ENCODE assay signal across 9 mouse cellular contexts in genomic region chr10:59977715-59978343, GRCm38 (mm10). TPM values are rescaled to one million over a fixed set of nuclear protein-coding genes. Genes with fewer than 3 reads are reported as not detected.
DNase-seq lines count a peak whose midpoint lies in the region; ATAC-seq and TF ChIP-seq lines count a peak whose summit lies in the region.
"Had no signal": no experiment of that assay in that cellular context is flagged by ENCODE, and none has a peak within 500 bp of the region (broad histone marks: within the 10 kb centered on the region; RNA-seq: fewer than 3 reads in every experiment).

No protein-coding gene starts in this region.

- no peak overlapping the region for H3K4me2 ChIP-seq in kidney, embryonic 14.5 days (replicated peaks; ENCODE audit: low read depth, low read length)
- no peak overlapping the region for H3K4me2 ChIP-seq in forebrain, postnatal 0 days (ENCODE audit: low read depth)
- no peak overlapping the region for H3K4me2 ChIP-seq in limb, embryonic 15.5 days

- H3K27ac ChIP-seq in kidney, embryonic 14.5 days (ENCODE audit: low read depth, low read length): peak overlapping the region; percentile 60; the same call in 1 of the 2 replicates
- no peak overlapping the region for H3K27ac ChIP-seq in ES-E14 (ENCODE audit: insufficient read depth, low read depth, low read length, poor library complexity, severe bottlenecking)
- peak overlapping the region; percentile 66 for H3K27ac ChIP-seq in forebrain, postnatal 0 days (ENCODE audit: low read depth, low read length)
- peak overlapping the region; percentile 81 for H3K27ac ChIP-seq in limb, embryonic 15.5 days

- H3K36me3 ChIP-seq in kidney, embryonic 14.5 days (ENCODE audit: control insufficient read depth, insufficient read depth, low read length): no peaks in the 10 kb centered on the region
- no peaks in the 10 kb centered on the region for H3K36me3 ChIP-seq in ES-E14 (ENCODE audit: control insufficient read depth, insufficient read depth, low read length, poor library complexity, severe bottlenecking)
- H3K36me3 ChIP-seq in forebrain, postnatal 0 days (ENCODE audit: insufficient read depth): no peaks in the 10 kb centered on the region
- no peaks in the 10 kb centered on the region for H3K36me3 ChIP-seq in limb, embryonic 15.5 days

- 91% methylated on average over 5 of the region's 5 CpGs for WGBS in kidney, embryonic 14.5 days
- 87% methylated on average over 5 of the region's 5 CpGs for WGBS in forebrain, postnatal 0 days
- 83% methylated on average over 5 of the region's 5 CpGs for WGBS in limb, embryonic 15.5 days

- no peak overlapping the region for H3K9ac ChIP-seq in kidney, embryonic 14.5 days (ENCODE audit: low read depth, low read length)
- H3K9ac ChIP-seq in ES-E14 (ENCODE audit: insufficient read depth, low read depth, low read length, poor library complexity, severe bottlenecking): no peak overlapping the region
- no peak overlapping the region for H3K9ac ChIP-seq in forebrain, postnatal 0 days
- H3K9ac ChIP-seq in limb, embryonic 15.5 days: no peak overlapping the region

- no peaks in the 10 kb centered on the region for H3K9me3 ChIP-seq in kidney, embryonic 14.5 days (ENCODE audit: control insufficient read depth, low read length)
- H3K9me3 ChIP-seq in ES-E14 (ENCODE audit: control insufficient read depth, insufficient read depth, low read depth, low read length): no peaks in the 10 kb centered on the region
- H3K9me3 ChIP-seq in forebrain, postnatal 0 days (ENCODE audit: low read length): no peaks in the 10 kb centered on the region
- no peaks in the 10 kb centered on the region for H3K9me3 ChIP-seq in limb, embryonic 15.5 days

- peaks cover 29% of the 10 kb centered on the region for H3K4me1 ChIP-seq in kidney, embryonic 14.5 days (ENCODE audit: control insufficient read depth, insufficient read depth, low read length)
- peaks cover 8 to 46% of the 10 kb centered on the region in 2 experiments; a peak in 3 of 4 replicates for H3K4me1 ChIP-seq in ES-E14 (ENCODE audit: control insufficient read depth in 2 of 2, insufficient read depth in 2 of 2, low read length in 2 of 2, poor library complexity in 1 of 2)
- H3K4me1 ChIP-seq in forebrain, postnatal 0 days (ENCODE audit: insufficient read depth): peaks cover 8% of the 10 kb centered on the region; the same call in 1 of the 2 replicates
- peaks cover 63% of the 10 kb centered on the region for H3K4me1 ChIP-seq in limb, embryonic 15.5 days

- no peaks in the 10 kb centered on the region for H3K27me3 ChIP-seq in kidney, embryonic 14.5 days (ENCODE audit: control insufficient read depth, insufficient read depth, low read length)
- H3K27me3 ChIP-seq in forebrain, postnatal 0 days (ENCODE audit: insufficient read depth, low read length): no peaks in the 10 kb centered on the region
- H3K27me3 ChIP-seq in limb, embryonic 15.5 days: no peaks in the 10 kb centered on the region

- H3K4me3 ChIP-seq in kidney, embryonic 14.5 days (ENCODE audit: low read length): no peak overlapping the region
- H3K4me3 ChIP-seq in ES-E14 (ENCODE audit: insufficient read depth in 1 of 2, low read depth in 1 of 2, low read length in 2 of 2, poor library complexity in 1 of 2, severe bottlenecking in 1 of 2): no peak overlapping the region
- H3K4me3 ChIP-seq in forebrain, postnatal 0 days (ENCODE audit: low read depth, low read length): no peak overlapping the region
- no peak overlapping the region for H3K4me3 ChIP-seq in limb, embryonic 15.5 days

- DNase-seq in kidney, adult 9 months: no peak
- no peak for DNase-seq in ES-E14 (ENCODE audit: low read depth, low spot score)
- DNase-seq in forebrain, postnatal 0 days: no peak
- no peak for DNase-seq in frontal cortex, postnatal 14 days (ENCODE audit: low spot score in 2 of 2)
- no peak for DNase-seq in retina, postnatal 1 day
- no peak for DNase-seq in frontal cortex, postnatal 36 days (ENCODE audit: low spot score in 2 of 2)
- DNase-seq: cerebellum, postnatal 14 days had no signal

- ATAC-seq in kidney, embryonic 14.5 days (ENCODE audit: low FRiP score, low TSS enrichment): no peak
- ATAC-seq in forebrain, postnatal 0 days: no peak
- no peak for ATAC-seq in limb, embryonic 15.5 days (ENCODE audit: insufficient number of reproducible peaks, low FRiP score, low TSS enrichment, low read depth)

- no peak for TF ChIP-seq CTCF in forebrain, postnatal 0 days (IDR thresholded peaks at IDR 0.05; ENCODE audit: low read depth)

- in situ Hi-C loops in ES-E14 (cut with MboI; ENCODE audit: low sequenced_read_pairs in 2 of 2, unreplicated experiment in 2 of 2): no loop called here

TF ChIP-seq in ES-E14, 5 proteins besides CTCF, POLR2A, EP300 and RAD21:
- TF ChIP-seq MAFK (IDR thresholded peaks at IDR 0.05; ENCODE audit: insufficient read depth, low read depth, low read length) (0 out of 2 replicates have a peak, but pooled peaks have one; percentile 33), CHD2 (IDR thresholded peaks at IDR 0.05; ENCODE audit: low read depth, low read length) (no peak)

RNA-seq across cellular contexts. Expression of gene Ascc1, which starts 24.8 kb away (rescaled TPM):
- 45.8 and 47.4 TPM in 2 replicates for polyA plus RNA-seq in kidney, embryonic 14.5 days (2014; fragmentation: Nextera tagmentation; extraction: Ambion mirVana)
- total RNA-seq in ES-E14 (2012; rRNA removed): 16.3 and 18.8 TPM in 2 replicates
- 20.0 and 24.3 TPM in 2 replicates for total RNA-seq in forebrain, postnatal 0 days (2014; rRNA removed)
- polyA plus RNA-seq in forebrain, postnatal 0 days (2015; fragmentation: Nextera tagmentation; extraction: Ambion mirVana): 43.8 and 50.5 TPM in 2 replicates
- polyA plus RNA-seq in limb, embryonic 15.5 days (2015; fragmentation: Nextera tagmentation; extraction: Ambion mirVana): 41.3 and 44.4 TPM in 2 replicates

RNA-seq across cellular contexts. Expression of gene Anapc16, which starts 25.1 kb away (rescaled TPM):
- 106 and 108 TPM in 2 replicates for polyA plus RNA-seq in kidney, embryonic 14.5 days (2014; fragmentation: Nextera tagmentation; extraction: Ambion mirVana)
- 47.8 and 54.5 TPM in 2 replicates for total RNA-seq in ES-E14 (2012; rRNA removed)
- total RNA-seq in forebrain, postnatal 0 days (2014; rRNA removed): 98.6 and 115 TPM in 2 replicates
- polyA plus RNA-seq in forebrain, postnatal 0 days (2015; fragmentation: Nextera tagmentation; extraction: Ambion mirVana): 109 and 117 TPM in 2 replicates
- polyA plus RNA-seq in limb, embryonic 15.5 days (2015; fragmentation: Nextera tagmentation; extraction: Ambion mirVana): 97.5 and 110 TPM in 2 replicates

RNA-seq across cellular contexts. Expression of gene Ddit4, which starts 26.2 kb away (rescaled TPM):
- polyA plus RNA-seq in kidney, embryonic 14.5 days (2014; fragmentation: Nextera tagmentation; extraction: Ambion mirVana): 1.8 and 2.9 TPM in 2 replicates
- total RNA-seq in ES-E14 (2012; rRNA removed): 33.9 and 42.1 TPM in 2 replicates
- total RNA-seq in forebrain, postnatal 0 days (2014; rRNA removed): 40.0 and 40.7 TPM in 2 replicates
- polyA plus RNA-seq in forebrain, postnatal 0 days (2015; fragmentation: Nextera tagmentation; extraction: Ambion mirVana): 52.9 and 57.8 TPM in 2 replicates
- 63.6 and 77.1 TPM in 2 replicates for polyA plus RNA-seq in limb, embryonic 15.5 days (2015; fragmentation: Nextera tagmentation; extraction: Ambion mirVana)

Comparison
In these comparisons a context has a peak if more than half of its experiments do, and no peak if none do; other contexts are left out.
1. RNA of gene Ddit4, which starts 26.2 kb away (polyA plus RNA-seq): 63.6 to 77.1 TPM in limb, embryonic 15.5 days and 52.9 to 57.8 TPM in forebrain, postnatal 0 days; 1.8 to 2.9 TPM in kidney, embryonic 14.5 days; every median in the first group is over 10 times any median in the second.